Comparison of ENCODE assay signal across 2 mouse cellular contexts in the genomic region with DNA sequence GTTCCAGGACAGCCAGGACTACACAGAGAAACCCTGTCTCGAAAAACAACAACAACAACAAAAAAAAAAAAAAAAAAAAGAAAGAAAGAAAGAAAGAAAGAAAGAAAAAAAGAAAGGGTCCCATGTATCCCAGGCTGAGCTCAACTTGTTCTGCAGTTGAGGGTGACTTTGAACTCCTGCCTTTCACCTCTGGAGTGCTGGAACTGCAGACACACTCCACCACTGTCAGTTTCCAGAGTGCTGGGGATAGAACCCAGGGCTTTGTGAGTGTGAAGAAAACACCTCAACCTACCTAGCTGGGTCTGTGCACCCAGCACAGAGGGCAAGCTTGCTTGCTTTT.
TF ChIP-seq lines count a peak whose summit lies in the region.

No protein-coding gene starts in this region.

TF ChIP-seq in ES-E14, 5 proteins besides CTCF, POLR2A, EP300 and RAD21:
- peak; percentile 69 for TF ChIP-seq ZNF384 (IDR thresholded peaks at IDR 0.05; ENCODE audit: low read depth, low read length)

TF ChIP-seq in MEL, 35 proteins besides CTCF, POLR2A, EP300 and RAD21:
- peak; percentile 56; the same call in 1 of the 2 replicates for TF ChIP-seq ZNF384 (IDR thresholded peaks at IDR 0.05; ENCODE audit: low read depth, low read length)
